Mouse (Mus musculus) forebrain, embryonic 11.5 days (tissue): ENCODE results near the gene Tstd2. TPM values are rescaled to one million over a fixed set of nuclear protein-coding genes. Genes with fewer than 3 reads are reported as not detected.

Experiments used
- ATAC-seq: fragments of 200-750 bp; cut with Nextera tagmentation; replicated peaks from 2 replicates; pipeline ENCODE4 v1.8.0; 2017; ENCODE audit warnings: moderate TSS enrichment; ENCODE audit not compliant: low FRiP score
- DNase-seq: peaks from one replicate; pipeline ENCODE4 v3.0.0-alpha.2; 2017; ENCODE audit warnings: low spot score
- H3K27ac ChIP-seq: fragments of 300-500 bp; sonication (generic); 2 replicates; pipeline ENCODE4 v1.5.1; 2014; ENCODE audit warnings: low read depth, low read length
- H3K27me3 ChIP-seq: fragments of 300-500 bp; sonication (generic); 2 replicates; pipeline ENCODE4 v1.6.1; 2014; ENCODE audit warnings: mild to moderate bottlenecking, low read length, mixed read lengths; ENCODE audit not compliant: control insufficient read depth, insufficient read depth
- H3K36me3 ChIP-seq: fragments of 300-500 bp; sonication (generic); 2 replicates; pipeline ENCODE4 v1.6.1; 2014; ENCODE audit warnings: mild to moderate bottlenecking, low read length, moderate library complexity, mixed read lengths; ENCODE audit not compliant: control insufficient read depth, insufficient read depth
- H3K4me1 ChIP-seq: fragments of 300-500 bp; sonication (generic); replicated peaks from 2 replicates; pipeline ENCODE4 v1.6.1; 2014; ENCODE audit warnings: low read length, mixed read lengths; ENCODE audit not compliant: control insufficient read depth, insufficient read depth
- H3K4me2 ChIP-seq: fragments of 300-500 bp; sonication (generic); 2 replicates; pipeline ENCODE4 v1.6.1; 2014; ENCODE audit warnings: low read depth, mild to moderate bottlenecking, low read length, moderate library complexity, mixed read lengths; ENCODE audit not compliant: severe bottlenecking
- H3K4me3 ChIP-seq: fragments of 300-500 bp; sonication (generic); 2 replicates; pipeline ENCODE4 v1.5.1; 2014; ENCODE audit warnings: low read depth, low read length
- H3K9ac ChIP-seq: fragments of 300-500 bp; sonication (generic); 2 replicates; pipeline ENCODE4 v1.6.1; 2014; ENCODE audit warnings: low read length
- H3K9me3 ChIP-seq: fragments of 300-500 bp; sonication (generic); 2 replicates; pipeline ENCODE4 v1.6.1; 2016; ENCODE audit warnings: low read length, mixed read lengths; ENCODE audit not compliant: control insufficient read depth
- WGBS: fragments of 180-500 bp; shearing (Covaris S2); extraction: QIAGEN DNeasy Blood & Tissue Kit; methylation state at CpG from one replicate; pipeline ENCODE4 v1.1.7; 2014; 5-methylcytosine and 5-hydroxymethylcytosine counted together
- polyA plus RNA-seq: library from polyadenylated mRNA; unstranded; fragments of >200 nt; fragmentation: Nextera tagmentation; extraction: Ambion mirVana; gene quantifications from 2 replicates; pipeline ENCODE4 v1.2.1, GENCODE M21; 2014

Tstd2 gene
- 45.7 and 53.8 TPM in 2 replicates for polyA plus RNA-seq

DNA sequence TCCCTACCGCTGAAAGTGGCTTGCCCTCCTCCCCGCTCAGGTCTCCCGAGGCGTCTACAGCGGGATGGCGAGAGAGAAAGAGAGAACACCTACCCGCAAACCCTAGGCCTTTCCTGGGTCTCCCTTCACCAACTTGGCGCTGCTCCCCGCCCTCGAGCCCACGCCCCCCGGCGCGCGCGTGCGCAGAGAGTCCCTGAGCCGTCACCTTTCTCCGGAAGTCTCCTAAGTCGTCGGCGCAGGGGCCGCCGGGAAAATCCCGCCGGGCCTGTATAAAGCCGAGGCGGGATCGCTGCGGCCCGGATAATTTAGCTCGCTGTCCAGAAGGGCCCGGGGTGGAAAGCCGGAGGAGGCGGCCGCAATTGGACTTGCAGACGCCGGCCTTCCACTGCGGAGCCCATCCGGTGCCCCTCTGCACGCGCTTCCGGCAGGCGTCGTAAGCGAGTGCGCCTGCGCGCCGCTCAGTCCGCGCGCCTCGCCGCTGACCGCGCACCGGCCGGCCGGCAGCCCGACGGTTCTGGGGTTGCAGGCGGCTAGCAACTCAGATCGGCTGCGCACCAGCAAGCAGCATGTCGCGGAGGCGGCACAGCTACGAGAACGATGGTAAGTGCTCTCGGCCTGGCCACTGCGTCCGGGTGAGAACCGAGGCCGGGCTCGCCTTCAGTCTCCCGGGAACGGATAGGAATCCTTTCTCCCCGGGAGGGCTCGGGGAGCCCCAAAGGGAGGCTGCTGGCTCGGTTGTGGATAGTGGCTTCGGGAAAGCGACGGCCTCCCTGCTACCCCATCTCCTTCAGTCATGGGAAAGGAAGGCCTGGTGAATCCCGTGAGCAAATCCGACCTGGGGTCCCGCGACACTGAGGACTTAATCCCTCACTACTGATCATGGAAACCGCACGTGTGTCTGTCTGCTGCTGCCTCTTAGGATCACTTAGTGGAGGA is at the start of gene Tstd2, which contains the start of gene Ncbp1:
TSS of gene Tstd2 (minus strand) at position 408 of the 936 bp plus-strand sequence.
TSS of gene Ncbp1 (plus strand) at position 327 of the 936 bp plus-strand sequence.
- H3K4me2 ChIP-seq: peak within 1 kb of the TSS; percentile 81
- peak within 1 kb of the TSS; percentile 96 for H3K9ac ChIP-seq
- H3K9me3 ChIP-seq: no peaks in the 10 kb centered on the region
- H3K36me3 ChIP-seq: no peaks in the 10 kb centered on the region; the same call in 1 of the 2 replicates
- WGBS: under 1% methylated on average over 88 of the region's 90 CpGs
- DNase-seq: peak; percentile 95
- no peaks in the 10 kb centered on the region for H3K27me3 ChIP-seq
- peak within 1 kb of the TSS; percentile 98 for H3K27ac ChIP-seq
- peak within 1 kb of the TSS; percentile 92 for H3K4me3 ChIP-seq
- peak; percentile 87 for ATAC-seq
- peaks cover 5% of the 10 kb centered on the region for H3K4me1 ChIP-seq

DNA sequence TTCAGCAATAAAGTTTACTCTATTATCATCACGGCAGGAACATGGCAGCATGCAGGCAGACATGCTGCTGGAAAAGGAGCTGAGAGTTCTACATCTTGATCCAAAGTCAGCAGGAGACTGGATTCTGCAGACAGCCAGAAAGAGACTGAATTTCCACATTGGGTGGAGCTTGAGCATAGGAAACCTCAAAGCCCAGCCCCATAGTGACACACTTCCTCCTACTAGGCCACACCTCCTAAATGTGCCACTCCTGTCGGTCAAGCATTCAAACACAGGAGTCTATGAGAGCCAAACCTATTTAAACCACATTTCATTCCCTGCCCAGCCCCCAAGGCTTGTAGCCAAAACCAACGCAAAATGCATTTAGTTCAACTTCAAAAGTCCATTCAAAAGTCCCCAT is 48.0 kb upstream of the Tstd2 start:
- Histone ChIP-seq H3K27ac (no peak overlapping the region), H3K27me3 (no peaks in the 10 kb centered on the region), H3K9ac (no peak overlapping the region), H3K4me3 (no peak overlapping the region), H3K9me3 (no peaks in the 10 kb centered on the region), H3K4me1 (no peaks in the 10 kb centered on the region), H3K36me3 (no peaks in the 10 kb centered on the region; the same call in 1 of the 2 replicates), H3K4me2 (no peak overlapping the region)
- 82% methylated on average over 3 of the region's 3 CpGs for WGBS
- DNase-seq (no peak), ATAC-seq (no peak)

DNA sequence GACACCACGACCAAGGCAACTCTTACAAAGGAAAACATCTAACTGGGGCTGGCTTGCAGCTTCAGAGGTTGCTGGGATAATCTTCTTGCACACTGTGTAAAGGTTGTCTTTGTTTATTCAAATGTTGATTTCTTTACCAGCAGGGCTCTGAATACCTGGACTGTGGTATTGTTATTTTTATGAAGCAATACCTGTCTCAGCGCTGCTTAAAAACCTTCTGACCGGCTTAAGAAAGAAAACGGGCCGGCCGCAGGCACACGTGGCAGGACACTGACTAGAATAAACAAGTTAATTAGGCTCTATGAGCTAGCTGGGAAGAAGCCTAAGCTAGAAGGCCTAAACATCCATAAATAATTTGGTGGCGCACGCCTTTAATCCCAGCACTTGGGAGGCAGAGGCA is 47.4 kb upstream of the Tstd2 start:
- H3K27me3 ChIP-seq: no peaks in the 10 kb centered on the region
- ATAC-seq (no peak), DNase-seq (no peak)
- 81% methylated on average over 9 of the region's 9 CpGs for WGBS
- no peaks in the 10 kb centered on the region for H3K9me3 ChIP-seq
- H3K9ac ChIP-seq: no peak overlapping the region
- no peak overlapping the region for H3K27ac ChIP-seq
- H3K4me1 ChIP-seq: no peaks in the 10 kb centered on the region
- H3K4me2 ChIP-seq: no peak overlapping the region
- H3K36me3 ChIP-seq: no peaks in the 10 kb centered on the region; the same call in 1 of the 2 replicates
- H3K4me3 ChIP-seq: no peak overlapping the region

DNA sequence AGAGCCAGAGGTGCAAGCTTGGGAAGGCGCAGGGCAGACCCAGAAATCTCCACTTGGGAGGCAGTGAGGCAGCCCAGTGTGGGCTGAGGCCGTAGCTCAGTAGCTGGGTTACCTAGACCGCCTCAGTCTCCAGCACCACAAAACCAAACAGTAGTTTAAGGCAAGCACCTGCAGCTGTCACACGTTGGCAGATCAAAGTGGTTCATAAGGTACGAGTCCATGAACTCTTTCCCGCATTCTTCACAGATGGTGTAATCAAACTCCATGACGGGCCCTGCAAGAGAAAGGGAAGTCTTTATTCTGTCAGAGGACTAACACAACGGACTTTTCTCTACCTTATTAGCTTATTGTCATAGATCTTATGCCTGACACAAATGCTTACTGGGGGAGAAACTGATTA is 46.9 kb upstream of the Tstd2 start:
- no peaks in the 10 kb centered on the region for H3K9me3 ChIP-seq
- no peaks in the 10 kb centered on the region; the same call in 1 of the 2 replicates for H3K36me3 ChIP-seq
- 85% methylated on average over 8 of the region's 8 CpGs for WGBS
- ATAC-seq (no peak), DNase-seq (no peak)
- no peak overlapping the region for H3K4me3 ChIP-seq
- H3K27me3 ChIP-seq: no peaks in the 10 kb centered on the region
- no peak overlapping the region for H3K27ac ChIP-seq
- no peaks in the 10 kb centered on the region for H3K4me1 ChIP-seq
- H3K9ac ChIP-seq: no peak overlapping the region
- H3K4me2 ChIP-seq: no peak overlapping the region

DNA sequence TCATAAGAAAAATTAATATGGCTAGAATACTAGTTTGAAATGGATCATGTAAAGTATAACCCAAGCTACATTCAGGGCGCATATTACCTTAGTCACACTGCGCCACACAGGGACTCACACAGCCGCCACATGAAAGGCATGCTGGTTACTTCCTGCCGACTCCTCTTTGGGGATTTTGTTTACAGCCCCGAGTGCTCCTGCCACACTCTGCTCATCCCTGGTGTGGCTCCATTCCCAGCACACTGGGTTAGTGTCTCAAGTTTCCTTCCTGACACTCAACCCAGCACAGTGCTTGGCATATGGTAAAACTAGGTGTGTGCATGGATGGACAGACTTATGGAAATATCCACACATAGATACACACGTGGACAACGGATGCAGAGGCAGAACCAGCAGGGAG is 43.7 kb upstream of the Tstd2 start:
- Histone ChIP-seq H3K9ac (no peak overlapping the region), H3K4me1 (no peaks in the 10 kb centered on the region), H3K9me3 (no peaks in the 10 kb centered on the region), H3K27ac (no peak overlapping the region), H3K36me3 (no peaks in the 10 kb centered on the region; the same call in 1 of the 2 replicates), H3K27me3 (no peaks in the 10 kb centered on the region), H3K4me2 (no peak overlapping the region), H3K4me3 (no peak overlapping the region)
- ATAC-seq (no peak), DNase-seq (no peak)
- 89% methylated on average over 7 of the region's 7 CpGs for WGBS

DNA sequence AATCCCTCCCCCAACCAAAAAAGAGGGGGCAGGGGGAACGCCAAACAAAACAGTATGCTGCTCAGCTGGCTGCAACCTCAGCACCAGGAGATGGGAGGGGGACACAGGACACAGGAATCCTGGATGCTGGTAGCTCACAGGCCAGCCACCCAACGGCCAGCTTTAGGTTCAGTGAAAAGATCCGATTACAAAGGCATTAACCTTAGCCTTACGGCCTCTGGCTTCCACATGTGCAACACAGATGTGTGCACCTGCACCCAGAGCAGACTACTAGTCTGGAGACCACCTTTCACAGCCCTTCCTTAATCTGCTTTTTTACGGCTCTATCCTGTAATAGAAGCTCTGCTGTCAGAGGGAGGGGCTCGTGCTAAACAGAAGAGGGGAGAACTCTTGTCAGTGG is 42.7 kb upstream of the Tstd2 start:
- no peaks in the 10 kb centered on the region for H3K9me3 ChIP-seq
- no peak overlapping the region for H3K9ac ChIP-seq
- no peak overlapping the region for H3K4me3 ChIP-seq
- H3K4me1 ChIP-seq: no peaks in the 10 kb centered on the region
- no peak for ATAC-seq
- DNase-seq: no peak
- 68% methylated on average over 6 of the region's 6 CpGs for WGBS
- no peaks in the 10 kb centered on the region for H3K27me3 ChIP-seq
- no peaks in the 10 kb centered on the region; the same call in 1 of the 2 replicates for H3K36me3 ChIP-seq
- no peak overlapping the region for H3K4me2 ChIP-seq
- H3K27ac ChIP-seq: no peak overlapping the region

DNA sequence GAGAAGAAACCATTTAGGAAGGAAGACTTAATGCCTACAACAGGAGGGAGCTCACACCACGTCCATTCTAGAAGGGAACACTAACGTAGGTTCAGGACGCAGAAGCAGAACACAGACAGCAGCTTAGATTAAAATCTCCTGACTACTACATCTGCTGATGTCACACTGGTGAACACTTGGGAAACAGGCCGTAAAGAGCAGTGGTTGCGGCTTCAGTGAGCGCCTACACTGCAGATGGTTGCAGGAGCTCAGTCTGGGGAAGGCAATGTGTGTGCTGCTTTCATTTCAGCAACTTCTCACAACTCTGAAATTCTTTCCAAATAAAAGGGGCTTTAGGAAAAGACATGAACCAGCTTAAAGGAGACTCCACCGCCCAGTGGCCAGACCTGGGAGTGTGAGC is 39.0 kb upstream of the Tstd2 start:
- Histone ChIP-seq H3K4me2 (no peak overlapping the region), H3K27ac (no peak overlapping the region), H3K36me3 (peaks cover 11% of the 10 kb centered on the region), H3K27me3 (no peaks in the 10 kb centered on the region), H3K9ac (no peak overlapping the region), H3K9me3 (no peaks in the 10 kb centered on the region), H3K4me1 (no peaks in the 10 kb centered on the region), H3K4me3 (no peak overlapping the region)
- DNase-seq: no peak
- ATAC-seq: no peak
- WGBS: 85% methylated on average over 7 of the region's 7 CpGs

DNA sequence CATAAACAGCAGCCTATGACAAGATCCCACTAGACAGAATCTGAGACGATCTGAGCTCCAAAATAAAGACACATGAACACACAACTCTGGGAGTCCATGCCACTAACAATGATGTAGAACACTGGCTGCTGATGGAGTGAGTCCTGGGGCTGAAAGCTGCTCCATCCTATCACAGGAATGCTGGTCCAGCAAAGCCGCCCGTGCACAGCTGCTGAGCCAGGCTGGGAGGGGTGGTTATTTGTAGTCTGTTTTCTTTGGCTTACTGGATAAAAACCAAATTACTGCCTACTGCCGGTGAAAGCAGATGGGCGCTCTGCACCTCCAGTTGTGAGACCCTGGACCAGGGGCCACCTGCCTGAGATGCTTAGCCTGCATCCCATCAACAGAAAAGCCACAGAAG is 38.5 kb upstream of the Tstd2 start:
- Histone ChIP-seq H3K9ac (no peak overlapping the region), H3K4me2 (no peak overlapping the region), H3K36me3 (peaks cover 11% of the 10 kb centered on the region), H3K4me1 (no peaks in the 10 kb centered on the region), H3K4me3 (no peak overlapping the region), H3K27me3 (no peaks in the 10 kb centered on the region), H3K27ac (no peak overlapping the region), H3K9me3 (no peaks in the 10 kb centered on the region)
- DNase-seq: no peak
- ATAC-seq: no peak
- 87% methylated on average over 5 of the region's 5 CpGs for WGBS
